Mouse (Mus musculus) T-cell, adult 2 months (primary cell): ENCODE results near the gene Smg5.
A peak's percentile ranks its signal among the peaks of the same experiment; 100 is the strongest.

Source experiments
- DNase-seq: peaks from one replicate; pipeline ENCODE4 v3.0.0; 2022; ENCODE audit warnings: low spot score

Gene Smg5

GRCm38 (mm10) chr3:88395288-88395687 lies 59.2 kb downstream of the Smg5 start:
- DNase-seq: no peak

GRCm38 (mm10) chr3:88395742-88396141 lies 59.7 kb downstream of the Smg5 start:
- DNase-seq: no peak

- no peak for DNase-seq
Measured at GRCm38 (mm10) chr3:88398666-88399065, 62.6 kb downstream of the Smg5 start.

GRCm38 (mm10) chr3:88403522-88404230 lies 67.6 kb downstream of the Smg5 start:
- DNase-seq: no peak

GRCm38 (mm10) chr3:88407090-88407489 lies 71.0 kb downstream of the Smg5 start:
- peak; percentile 69 for DNase-seq

- no peak for DNase-seq
Measured at GRCm38 (mm10) chr3:88407529-88407928, 71.5 kb downstream of the Smg5 start.

- DNase-seq: no peak
Measured at GRCm38 (mm10) chr3:88408953-88409352, 72.9 kb downstream of the Smg5 start.

- peak; percentile 92 for DNase-seq
Measured at GRCm38 (mm10) chr3:88409741-88410644, 73.9 kb downstream of the Smg5 start, which contains the start of gene Pmf1. Pmf1 (minus strand) TSS chr3:88410331.

GRCm38 (mm10) chr3:88410645-88411031 lies 74.6 kb downstream of the Smg5 start:
- DNase-seq: no peak

- DNase-seq: no peak
Measured at GRCm38 (mm10) chr3:88411681-88412080, 75.6 kb downstream of the Smg5 start.
